Mouse (Mus musculus) forebrain, embryonic 10.5 days (tissue): ENCODE measurements around the gene Tbx4. TPM values are rescaled to one million over a fixed set of nuclear protein-coding genes. Genes with fewer than 3 reads are reported as not detected.

Experiments
- DNase-seq: peaks from one replicate; pipeline ENCODE4 v3.0.0-alpha.2; 2017; ENCODE audit warnings: low spot score; ENCODE audit errors: extremely low spot score
- H3K27ac ChIP-seq: fragments of 300-500 bp; sonication (generic); 2 replicates; pipeline ENCODE4 v1.5.1; 2016; ENCODE audit warnings: mild to moderate bottlenecking
- H3K27me3 ChIP-seq: fragments of 300-500 bp; sonication (generic); 2 replicates; pipeline ENCODE4 v1.6.1; 2016; ENCODE audit warnings: mild to moderate bottlenecking; ENCODE audit not compliant: poor library complexity, severe bottlenecking
- H3K36me3 ChIP-seq: fragments of 300-500 bp; sonication (generic); replicated peaks from 2 replicates; pipeline ENCODE4 v1.6.1; 2016; ENCODE audit warnings: mild to moderate bottlenecking, moderate library complexity
- H3K4me1 ChIP-seq: fragments of 300-500 bp; sonication (generic); 2 replicates; pipeline ENCODE4 v1.6.1; 2016
- H3K4me3 ChIP-seq: fragments of 300-500 bp; sonication (generic); 2 replicates; pipeline ENCODE4 v1.5.1; 2016; ENCODE audit warnings: mild to moderate bottlenecking, moderate library complexity
- H3K9me3 ChIP-seq: fragments of 300-500 bp; sonication (generic); 2 replicates; pipeline ENCODE4 v1.6.1; 2016; ENCODE audit warnings: mild to moderate bottlenecking, moderate library complexity
- WGBS: fragments of 180-500 bp; shearing (Covaris S2); methylation state at CpG from one replicate; pipeline ENCODE4 v1.1.7; 2016; 5-methylcytosine and 5-hydroxymethylcytosine counted together
- polyA plus RNA-seq: library from polyadenylated mRNA; unstranded; fragments of >200 nt; fragmentation: Nextera tagmentation; extraction: Ambion mirVana; gene quantifications from 2 replicates; pipeline ENCODE4 v1.2.1, GENCODE M21; 2016

Tbx4 gene
- polyA plus RNA-seq, 1 experiment from 2014 or later: 0.30 TPM

- peak overlapping the region; percentile 84 for H3K27ac ChIP-seq
- H3K36me3 ChIP-seq: peaks cover 9% of the 10 kb centered on the region; the same call in 1 of the 2 replicates
- H3K9me3 ChIP-seq: no peaks in the 10 kb centered on the region
- 5% methylated on average over 24 of the region's 24 CpGs for WGBS
- peak; percentile 47 for DNase-seq
- peaks cover 61% of the 10 kb centered on the region for H3K4me1 ChIP-seq
- peak overlapping the region; percentile 59 for H3K4me3 ChIP-seq
- peaks cover 97% of the 10 kb centered on the region for H3K27me3 ChIP-seq
These were observed 43.5 kb upstream of the Tbx4 start for GRCm38 (mm10) chr11:85842596-85843346.

- Histone ChIP-seq H3K27ac (peak overlapping the region; percentile 84), H3K4me1 (peaks cover 55% of the 10 kb centered on the region), H3K36me3 (peaks cover 3% of the 10 kb centered on the region; the same call in 1 of the 2 replicates), H3K9me3 (no peaks in the 10 kb centered on the region), H3K4me3 (peak overlapping the region; percentile 59), H3K27me3 (peaks cover 97% of the 10 kb centered on the region)
- under 1% methylated on average over 18 of the region's 18 CpGs for WGBS
- DNase-seq: peak; percentile 91
These were observed 42.9 kb upstream of the Tbx4 start for GRCm38 (mm10) chr11:85843347-85843692.

- WGBS: under 1% methylated on average over 53 of the region's 54 CpGs
- Histone ChIP-seq H3K27ac (peak overlapping the region; percentile 84), H3K36me3 (0 out of 2 replicates have a peak, but pooled peaks cover 3% of the 10 kb centered on the region), H3K27me3 (peaks cover 92% of the 10 kb centered on the region), H3K4me1 (peaks cover 63% of the 10 kb centered on the region), H3K4me3 (peak overlapping the region; percentile 59), H3K9me3 (no peaks in the 10 kb centered on the region)
- peak; percentile 93 for DNase-seq
These were observed 41.9 kb upstream of the Tbx4 start for GRCm38 (mm10) chr11:85844144-85844965.

- DNase-seq: no peak
- 36% methylated on average over 5 of the region's 5 CpGs for WGBS
- Histone ChIP-seq H3K9me3 (no peaks in the 10 kb centered on the region), H3K27ac (peak overlapping the region; percentile 84; the same call in 1 of the 2 replicates), H3K27me3 (peaks cover 91% of the 10 kb centered on the region), H3K4me3 (peak overlapping the region; percentile 59), H3K36me3 (0 out of 2 replicates have a peak, but pooled peaks cover 3% of the 10 kb centered on the region), H3K4me1 (peaks cover 63% of the 10 kb centered on the region)
These were observed 41.3 kb upstream of the Tbx4 start for GRCm38 (mm10) chr11:85844971-85845370.

- WGBS: 47% methylated on average over 5 of the region's 5 CpGs
- H3K27me3 ChIP-seq: peaks cover 89% of the 10 kb centered on the region
- H3K27ac ChIP-seq: no peak overlapping the region
- H3K9me3 ChIP-seq: no peaks in the 10 kb centered on the region
- H3K4me1 ChIP-seq: peaks cover 57% of the 10 kb centered on the region
- no peaks in the 10 kb centered on the region for H3K36me3 ChIP-seq
- DNase-seq: no peak
- no peak overlapping the region for H3K4me3 ChIP-seq
These were observed 40.3 kb upstream of the Tbx4 start for GRCm38 (mm10) chr11:85845921-85846320.

GRCm38 (mm10) chr11:85846509-85846908 is 39.7 kb upstream of the Tbx4 start:
- no peaks in the 10 kb centered on the region for H3K36me3 ChIP-seq
- H3K9me3 ChIP-seq: no peaks in the 10 kb centered on the region
- H3K4me1 ChIP-seq: peaks cover 58% of the 10 kb centered on the region
- peaks cover 87% of the 10 kb centered on the region for H3K27me3 ChIP-seq
- no peak overlapping the region for H3K4me3 ChIP-seq
- no peak for DNase-seq
- no peak overlapping the region for H3K27ac ChIP-seq
- 57% methylated on average over 4 of the region's 4 CpGs for WGBS

- WGBS: 2% methylated on average over 21 of the region's 21 CpGs
- DNase-seq: peak; percentile 84
- peaks cover 33% of the 10 kb centered on the region for H3K4me1 ChIP-seq
- H3K36me3 ChIP-seq: no peaks in the 10 kb centered on the region
- peak overlapping the region; percentile 41 for H3K4me3 ChIP-seq
- H3K27me3 ChIP-seq: peaks cover 64% of the 10 kb centered on the region
- 0 out of 2 replicates have a peak overlapping the region, but pooled peaks have one; percentile 48 for H3K27ac ChIP-seq
- H3K9me3 ChIP-seq: no peaks in the 10 kb centered on the region
These were observed 37.2 kb upstream of the Tbx4 start for GRCm38 (mm10) chr11:85849037-85849436.

- H3K4me3 ChIP-seq: peak within 1 kb of the TSS; percentile 41
- no peaks in the 10 kb centered on the region for H3K9me3 ChIP-seq
- no peak within 1 kb of the TSS for H3K27ac ChIP-seq
- whole genome bisulfite sequencing: 84% methylated on average over 6 of the region's 6 CpGs
- H3K27me3 ChIP-seq: peaks cover 52% of the 10 kb centered on the region
- DNase-seq: no peak
- H3K4me1 ChIP-seq: peaks cover 21% of the 10 kb centered on the region
- H3K36me3 ChIP-seq: no peaks in the 10 kb centered on the region
These were observed 36.0 kb upstream of the Tbx4 start, which contains the start of gene Gm11444 for GRCm38 (mm10) chr11:85850233-85850632. Gene Gm11444, minus strand, starts transcription at chr11:85850333.

- WGBS: 40% methylated on average over 6 of the region's 6 CpGs
- H3K36me3 ChIP-seq: no peaks in the 10 kb centered on the region
- peaks cover 21% of the 10 kb centered on the region for H3K4me1 ChIP-seq
- no peak for DNase-seq
- peaks cover 52% of the 10 kb centered on the region for H3K27me3 ChIP-seq
- H3K9me3 ChIP-seq: no peaks in the 10 kb centered on the region
- H3K27ac ChIP-seq: no peak overlapping the region
- no peak overlapping the region for H3K4me3 ChIP-seq
These were observed 35.5 kb upstream of the Tbx4 start for GRCm38 (mm10) chr11:85850758-85851157.

GRCm38 (mm10) chr11:85857997-85858698 is 28.1 kb upstream of the Tbx4 start:
- WGBS: 19% methylated on average over 6 of the region's 6 CpGs
- Histone ChIP-seq H3K4me3 (peak overlapping the region; percentile 11; the same call in 1 of the 2 replicates), H3K27ac (peak overlapping the region; percentile 78), H3K27me3 (peaks cover 22% of the 10 kb centered on the region), H3K36me3 (no peaks in the 10 kb centered on the region), H3K4me1 (peaks cover 14% of the 10 kb centered on the region), H3K9me3 (no peaks in the 10 kb centered on the region)
- peak; percentile 50 for DNase-seq

GRCm38 (mm10) chr11:85864363-85864762 is 21.9 kb upstream of the Tbx4 start:
- WGBS: 42% methylated on average over 7 of the region's 7 CpGs
- no peak for DNase-seq
- peaks cover 10% of the 10 kb centered on the region for H3K27me3 ChIP-seq
- no peaks in the 10 kb centered on the region for H3K36me3 ChIP-seq
- no peaks in the 10 kb centered on the region for H3K4me1 ChIP-seq
- H3K27ac ChIP-seq: no peak overlapping the region
- H3K9me3 ChIP-seq: no peaks in the 10 kb centered on the region
- no peak overlapping the region for H3K4me3 ChIP-seq

- Histone ChIP-seq H3K27me3 (peaks cover 40% of the 10 kb centered on the region), H3K4me3 (no peak overlapping the region), H3K27ac (peak overlapping the region; percentile 54; the same call in 1 of the 2 replicates), H3K9me3 (no peaks in the 10 kb centered on the region), H3K36me3 (no peaks in the 10 kb centered on the region), H3K4me1 (peaks cover 13% of the 10 kb centered on the region)
- 59% methylated on average over 24 of the region's 24 CpGs for WGBS
- DNase-seq: no peak
These were observed 10.0 kb upstream of the Tbx4 start for GRCm38 (mm10) chr11:85876059-85876788.
